Mouse (Mus musculus): ENCODE results near the gene Zg16.
"Not testable (repeated sequence)": the region's sequence is repeated elsewhere in the genome, so short reads cannot be mapped to it uniquely, and the experiment has no call there.

Gene Zg16

DNA sequence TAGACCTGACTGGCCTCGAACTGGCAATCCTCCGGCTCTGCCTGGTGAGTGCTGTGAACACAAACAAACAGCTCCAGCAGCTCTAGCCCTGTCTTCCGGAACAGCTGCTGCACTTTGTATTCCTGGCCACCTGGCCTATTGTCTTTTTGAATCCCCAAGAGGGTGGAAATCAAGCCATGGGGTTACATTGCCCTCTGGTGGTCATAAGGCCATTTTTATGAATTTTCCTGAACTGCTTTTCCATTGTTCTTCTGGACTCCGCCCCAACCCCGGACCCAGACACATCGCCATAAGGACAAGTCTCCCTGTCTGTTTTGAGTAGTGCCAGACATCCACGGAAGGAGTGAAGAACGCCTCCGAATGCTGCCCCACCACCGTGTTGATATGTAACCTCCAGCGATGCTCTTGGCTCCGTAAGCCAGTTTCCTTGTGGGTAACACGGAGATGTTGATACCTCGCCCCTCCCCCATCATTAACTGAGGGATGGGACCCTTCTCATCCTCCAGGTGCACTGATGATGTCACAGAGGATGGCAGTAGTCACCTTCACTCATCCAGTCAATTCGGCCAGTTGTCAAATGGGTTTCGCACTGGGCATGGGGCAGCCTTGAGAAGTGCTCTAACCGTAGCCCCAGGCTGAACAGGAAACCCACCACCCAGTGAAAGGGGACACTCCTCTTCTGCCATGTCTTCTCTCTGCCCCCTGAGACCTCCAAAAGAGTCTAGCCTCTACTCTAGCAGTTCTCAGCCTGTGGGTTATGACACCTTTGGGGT lies 17.6 kb upstream of the Zg16 start:
- in situ Hi-C loops (cut with MboI) = no loop called here

DNA sequence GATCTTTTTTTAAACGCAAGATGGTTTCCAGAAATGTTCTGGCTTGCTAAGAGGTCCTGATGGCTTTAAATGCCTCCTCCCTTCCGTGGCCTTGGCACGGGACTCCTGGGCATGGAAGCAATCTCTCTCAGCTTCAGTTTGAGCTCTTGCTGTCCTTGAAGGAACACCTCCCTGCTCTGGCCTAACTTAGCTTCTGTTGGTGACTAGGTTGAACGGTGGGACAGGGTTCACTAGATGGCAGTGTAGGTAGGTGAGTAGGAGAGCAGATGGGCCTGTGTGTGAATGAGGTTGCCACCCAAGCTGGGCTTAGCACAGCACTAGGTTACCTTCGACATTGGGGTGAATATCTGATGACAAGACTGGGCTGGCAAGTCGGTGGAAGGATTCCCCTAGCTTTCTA lies 16.8 kb upstream of the Zg16 start:
- in situ Hi-C loops (cut with MboI) = no loop called here

DNA sequence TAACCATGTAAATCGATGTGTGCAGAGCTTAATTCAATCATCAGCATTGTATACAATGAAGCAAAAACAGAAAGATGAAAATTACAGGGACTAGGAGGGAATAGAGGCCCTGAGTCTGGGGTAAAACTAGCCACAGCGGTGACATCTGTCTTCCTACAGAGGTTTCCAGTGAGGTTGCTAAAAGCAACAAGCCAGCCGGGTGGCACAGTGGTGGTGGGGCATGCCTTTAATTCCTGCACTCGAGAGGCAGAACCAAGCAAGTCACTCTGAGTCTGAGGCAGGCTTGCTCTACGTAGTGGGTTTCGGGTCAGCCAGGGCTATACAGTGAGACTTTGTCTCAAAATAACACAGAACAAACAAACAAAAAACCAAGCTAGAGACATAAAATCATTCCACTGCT lies 15.0 kb upstream of the Zg16 start:
- in situ Hi-C loops (cut with MboI) = no loop called here

DNA sequence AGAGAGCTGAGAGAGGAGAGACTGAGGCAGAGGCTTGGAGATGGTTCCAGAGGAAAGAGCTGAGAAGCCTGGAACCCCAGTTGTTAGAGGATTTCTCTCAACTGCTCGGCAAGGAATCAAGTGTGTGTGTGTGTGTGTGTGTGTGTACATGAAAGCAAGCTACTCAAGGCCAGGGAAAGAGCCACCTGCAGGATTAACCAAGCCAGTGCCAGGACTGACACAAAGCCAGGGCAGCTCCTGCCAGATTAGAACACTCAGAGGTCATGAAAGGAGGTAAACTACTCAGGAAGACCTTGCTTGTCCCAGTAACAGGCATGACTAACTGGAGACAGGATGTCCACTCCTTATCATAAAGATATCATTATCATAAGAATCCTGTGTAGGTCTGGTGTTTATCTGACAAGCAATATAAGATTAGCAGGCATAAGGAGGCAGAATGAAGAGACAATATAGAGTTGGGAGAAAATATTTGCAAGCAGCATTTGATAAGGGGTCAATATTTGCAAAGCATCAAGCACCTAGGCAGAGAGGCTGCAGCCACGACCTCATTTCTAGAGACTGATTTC lies 14.4 kb upstream of the Zg16 start:
- in situ Hi-C loops (cut with MboI) = no loop called here

DNA sequence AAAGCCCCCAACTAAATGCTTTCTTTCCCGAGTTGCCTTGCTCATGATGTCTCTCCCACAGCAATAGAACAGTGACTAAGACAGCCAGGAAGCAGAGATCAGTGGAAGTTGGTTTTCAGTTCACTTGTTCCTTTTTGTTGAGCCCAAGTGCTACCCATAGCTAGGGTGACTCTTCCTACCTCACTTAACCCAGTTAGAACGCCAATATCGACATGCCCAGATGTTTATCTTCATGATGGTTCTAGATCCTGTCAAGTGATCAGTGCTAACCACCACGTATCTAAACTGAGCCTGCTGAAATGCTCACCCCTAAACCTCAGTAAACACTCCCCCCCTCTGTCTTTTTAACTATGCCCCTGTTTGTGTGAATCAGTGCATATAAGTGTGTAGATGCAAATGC lies 12.4 kb upstream of the Zg16 start:
- in situ Hi-C loops (cut with MboI) = no loop called here

DNA sequence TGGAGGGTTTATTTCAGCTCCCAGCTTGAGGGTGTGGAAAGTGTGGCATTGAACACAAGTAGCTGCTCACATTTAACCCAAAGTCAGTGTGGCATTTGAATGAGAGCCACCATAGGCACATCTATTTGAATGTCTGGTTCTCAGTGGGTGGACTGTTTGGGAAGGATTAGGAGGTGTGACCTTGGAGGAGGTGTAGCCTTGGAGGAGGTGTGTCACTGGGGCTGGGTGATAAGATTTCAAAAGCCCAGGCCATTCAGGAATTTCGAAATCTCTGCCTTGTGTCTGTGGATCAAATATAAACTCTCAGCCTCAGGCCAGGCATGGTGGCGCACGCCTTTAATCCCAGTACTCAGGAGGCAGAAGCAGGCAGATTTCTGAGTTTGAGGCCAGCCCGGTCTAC lies 11.8 kb upstream of the Zg16 start:
- in situ Hi-C loops (cut with MboI) = no loop called here

DNA sequence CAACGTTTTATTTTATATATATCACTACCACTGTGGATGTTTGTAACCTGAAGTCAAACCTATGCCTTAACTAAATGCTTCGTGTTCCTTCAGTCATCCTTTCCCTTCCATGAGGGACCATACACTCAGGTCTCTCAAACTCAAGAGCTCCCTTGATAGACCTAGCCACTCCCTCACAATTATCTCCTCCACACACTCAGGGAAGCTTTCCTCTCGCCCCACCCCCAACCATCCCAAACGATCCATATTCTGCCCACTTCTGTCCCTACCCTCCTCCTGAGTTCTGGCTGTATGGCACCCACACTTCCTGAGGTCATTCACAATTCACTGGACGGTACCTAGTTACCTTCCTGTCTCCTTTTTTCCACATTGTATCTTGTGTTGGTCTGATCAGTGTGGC lies 11.4 kb upstream of the Zg16 start:
- in situ Hi-C loops (cut with MboI) = no loop called here

DNA sequence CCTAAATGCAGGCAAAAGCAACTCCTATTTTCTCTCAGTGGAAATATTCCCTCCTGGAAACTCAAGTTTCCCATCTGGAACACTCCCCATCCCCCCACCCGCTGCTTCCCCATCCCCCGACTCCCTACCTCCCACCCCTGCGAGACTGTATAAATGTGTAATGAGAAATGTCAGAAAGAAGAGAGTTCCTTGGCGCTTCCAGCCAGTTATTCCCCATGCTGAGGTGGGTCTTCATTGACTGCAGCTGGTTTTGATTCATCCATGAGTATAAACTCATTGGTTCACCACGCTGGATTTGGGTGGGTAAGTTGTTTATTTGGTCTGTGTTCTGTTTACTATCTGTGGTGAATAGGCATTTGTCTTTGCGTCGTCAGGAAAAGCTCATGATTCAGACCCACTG lies 9.3 kb upstream of the Zg16 start:
- in situ Hi-C loops (cut with MboI) = no loop called here

DNA sequence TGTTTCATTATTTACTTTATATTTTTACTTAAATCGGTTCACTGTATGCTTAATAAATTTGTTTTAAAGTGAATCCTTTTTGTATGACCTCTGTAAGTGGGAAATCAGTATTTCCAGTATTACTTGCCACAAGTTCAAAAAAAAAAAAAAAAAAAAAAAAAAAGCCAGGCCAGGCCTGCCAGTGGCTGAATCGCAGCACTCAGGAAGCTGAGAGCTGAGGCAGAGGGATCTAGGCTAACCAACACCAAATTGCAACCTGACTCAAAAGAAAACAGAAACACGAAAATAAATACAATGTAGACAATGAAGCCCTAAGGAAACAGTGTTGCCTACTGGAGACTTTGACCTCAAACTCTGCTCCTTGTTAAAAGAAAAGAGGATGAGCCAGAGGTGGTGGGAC lies 6.8 kb upstream of the Zg16 start:
- in situ Hi-C loops (cut with MboI) = loop anchor here (5.0 kb wide), 1 partner anchor 67 kb away; the partner anchor contains the start of gene Maz

DNA sequence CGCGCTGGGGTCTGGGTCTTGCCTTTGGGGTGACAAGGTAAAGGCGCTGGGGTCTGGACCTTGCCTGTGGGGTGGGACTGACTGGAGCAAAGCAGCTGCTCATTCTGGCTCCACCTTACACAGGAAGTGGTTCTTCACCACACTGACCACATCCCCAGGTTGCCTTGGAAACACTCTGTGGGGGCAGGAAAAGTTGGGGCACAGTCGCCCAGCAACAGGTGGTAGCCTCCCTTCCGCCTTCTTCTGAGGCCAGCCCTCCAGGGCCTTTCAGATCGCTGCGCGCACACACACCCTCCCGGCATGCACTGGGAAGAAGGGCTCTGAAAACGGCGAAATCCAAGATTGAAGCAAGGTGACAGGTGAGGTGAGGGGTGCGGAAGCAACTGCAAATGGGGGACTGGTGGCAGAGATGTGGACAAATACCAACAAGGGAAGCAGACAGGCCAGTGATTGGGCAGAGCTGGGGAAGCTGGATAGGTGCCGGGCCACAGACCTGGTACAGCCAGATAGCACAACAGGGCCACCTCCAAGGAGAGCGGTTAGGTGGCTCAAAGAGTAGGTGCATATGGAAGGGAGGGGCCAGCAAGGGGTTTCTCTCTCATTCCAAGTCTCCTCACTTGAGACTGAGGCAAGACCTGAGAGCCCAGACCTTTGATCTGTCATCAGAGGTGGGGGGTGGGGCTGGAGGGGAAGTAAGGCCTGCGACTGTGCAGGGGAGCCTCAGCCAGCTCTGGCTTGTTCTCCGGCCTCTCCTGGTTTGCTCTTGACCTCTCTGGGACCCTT lies 4.2 kb upstream of the Zg16 start, which contains the start of gene AI467606:
Gene AI467606, plus strand, starts transcription at position 246 of the 783 bp plus-strand sequence.
- in situ Hi-C loops (cut with MboI) = loop anchor here (5.0 kb wide), 1 partner anchor 64 kb away; the partner anchor contains the start of gene Maz

DNA sequence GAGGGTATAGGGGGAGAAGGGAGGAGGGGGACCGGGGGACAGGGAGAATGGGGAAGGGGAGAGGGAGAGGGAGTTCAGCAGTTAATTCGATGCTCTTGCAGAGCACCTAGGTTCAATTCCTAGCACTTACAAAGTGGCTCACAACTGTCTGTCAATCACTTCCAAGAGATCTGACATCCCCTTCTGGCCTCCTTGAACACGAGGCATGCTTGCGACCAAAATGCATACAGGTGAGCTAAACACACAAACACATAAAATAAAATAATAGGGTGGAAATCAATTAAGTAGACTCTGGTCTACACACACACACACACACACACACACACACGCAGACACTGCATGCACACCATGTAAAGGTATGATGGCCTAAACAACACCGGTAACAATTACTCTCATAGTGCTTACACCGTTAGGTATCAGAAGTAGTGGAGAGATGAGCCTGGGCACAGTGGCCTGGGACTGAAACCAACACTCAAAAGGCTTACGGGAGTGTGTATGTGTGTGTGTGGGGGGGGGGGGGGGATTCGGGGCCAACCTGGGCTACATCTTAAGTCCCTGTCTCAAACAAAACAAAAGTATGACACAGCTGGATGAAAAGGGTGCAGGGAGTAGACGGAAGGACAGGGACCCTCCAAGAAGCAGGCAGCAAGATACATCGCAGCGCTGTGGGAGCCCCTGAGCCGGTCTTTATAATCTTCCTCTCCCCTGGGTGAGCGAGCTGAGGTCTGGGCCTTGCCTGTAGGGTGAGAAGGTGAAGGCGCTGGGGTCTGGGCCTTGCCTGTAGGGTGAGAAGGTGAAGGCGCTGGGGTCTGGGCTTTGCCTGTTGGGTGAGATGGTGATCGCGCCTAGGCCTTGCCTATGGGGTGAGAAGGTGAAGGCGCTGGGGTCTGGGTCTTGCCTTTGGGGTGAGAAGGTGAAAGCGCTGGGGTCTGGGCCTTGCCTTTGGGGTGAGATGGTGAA lies 3.3 kb upstream of the Zg16 start:
- in situ Hi-C loops (cut with MboI) = loop anchor here (5.0 kb wide), 1 partner anchor 63 kb away; the partner anchor contains the start of gene Maz

DNA sequence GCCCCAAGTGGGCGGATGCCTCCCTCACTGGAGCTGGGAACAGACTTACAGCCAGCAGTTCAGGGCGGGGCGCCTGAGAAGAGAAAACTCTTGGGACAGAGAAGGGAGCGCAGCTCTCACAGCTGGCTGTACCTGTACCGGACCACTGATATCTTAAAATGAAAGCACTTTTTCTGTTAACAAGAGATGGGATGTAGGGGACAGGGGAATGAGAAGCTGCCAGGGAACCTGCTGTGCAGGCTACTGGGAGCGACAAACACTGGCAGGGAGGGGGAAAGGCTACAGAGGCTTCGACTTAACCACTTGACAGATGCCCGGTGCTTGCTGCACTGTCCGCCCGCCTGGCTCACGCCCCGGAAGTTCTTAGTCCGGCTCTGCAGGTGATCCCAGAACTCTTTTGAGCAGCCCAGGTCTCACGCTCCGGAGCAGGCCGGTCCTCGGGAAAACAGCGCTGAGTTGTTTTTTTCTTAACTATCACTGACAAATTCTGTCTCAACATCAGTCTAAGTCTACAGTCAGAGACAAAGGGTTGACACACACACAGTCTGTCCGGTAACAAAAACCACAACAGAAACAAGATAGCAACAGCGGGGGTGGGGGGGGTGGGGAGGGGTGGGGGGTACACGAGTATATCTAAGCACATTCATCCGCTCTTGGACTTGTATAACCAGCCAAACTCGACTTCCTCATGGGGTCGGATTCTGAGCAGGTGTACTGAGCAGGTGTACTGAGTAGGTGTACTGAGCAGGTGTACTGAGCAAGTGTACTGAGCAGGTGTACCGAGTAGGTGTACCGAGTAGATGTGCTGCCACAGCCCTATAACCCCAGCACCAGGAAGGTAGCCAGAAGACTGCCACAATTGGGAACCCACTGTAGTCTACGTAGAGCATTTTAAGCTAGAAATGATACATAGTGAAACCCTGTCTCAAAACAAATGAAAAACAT lies 2.0 kb upstream of the Zg16 start:
- in situ Hi-C loops (cut with MboI) = no loop called here

DNA sequence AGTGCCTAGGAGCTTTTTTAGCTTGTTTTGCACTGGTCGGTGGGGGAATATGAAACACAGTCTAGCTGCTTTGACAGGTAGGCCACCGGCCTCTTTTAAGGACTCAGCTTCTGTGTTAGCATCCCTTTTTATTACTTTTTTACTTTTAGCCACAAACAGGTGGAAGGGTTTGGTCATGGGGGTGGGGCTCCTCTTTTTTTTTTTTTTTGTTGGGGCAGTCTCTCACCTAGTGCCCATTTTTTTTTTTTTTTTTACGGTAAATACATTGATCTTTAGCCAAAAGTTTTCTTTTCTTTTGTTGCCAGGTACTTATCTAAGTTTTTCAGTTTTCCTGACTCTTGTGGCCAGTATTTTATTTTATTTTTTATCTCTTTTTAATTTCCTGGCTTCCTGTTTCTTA lies 955 bp upstream of the Zg16 start:
- in situ Hi-C loops (cut with MboI) = no loop called here

DNA sequence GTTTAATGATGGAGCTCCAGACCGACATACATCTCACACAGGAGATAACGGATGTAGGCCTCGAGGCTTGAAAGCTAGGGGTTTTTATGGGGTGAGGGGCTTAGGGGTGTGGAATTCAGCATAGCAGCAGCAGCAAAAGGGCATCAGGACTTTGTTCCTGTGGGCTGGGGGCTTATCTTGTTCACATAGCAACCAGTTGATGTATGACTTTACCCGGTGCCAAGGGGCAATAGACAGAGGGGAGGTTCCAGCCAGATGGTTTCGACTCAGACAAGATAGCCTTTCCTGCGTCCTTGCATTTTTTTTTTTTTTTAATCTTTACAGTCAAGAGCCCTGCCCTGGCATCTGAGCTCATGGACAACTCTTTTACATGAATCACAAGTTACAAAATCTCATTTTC lies 1.4 kb downstream of the Zg16 start:
- in situ Hi-C loops (cut with MboI) = not testable (repeated sequence)

DNA sequence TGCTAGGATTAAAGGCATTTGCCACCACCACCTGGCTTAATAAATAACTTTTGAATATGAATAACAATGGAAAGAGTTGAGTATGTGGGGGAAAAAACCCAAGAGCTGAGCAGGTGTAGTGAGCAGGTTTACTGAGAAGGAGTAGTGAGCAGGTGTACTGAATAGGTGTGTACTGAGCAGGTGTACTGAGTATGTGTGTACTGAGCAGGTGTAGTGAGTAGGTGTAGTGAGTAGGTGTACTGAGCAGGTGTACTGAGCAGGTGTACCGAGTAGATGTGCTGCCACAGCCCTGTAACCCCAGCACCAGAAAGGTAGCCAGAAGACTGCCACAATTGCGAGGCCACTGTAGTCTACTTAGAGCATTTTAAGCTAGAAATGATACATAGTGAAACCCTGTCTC lies 2.3 kb downstream of the Zg16 start:
- in situ Hi-C loops (cut with MboI) = no loop called here

DNA sequence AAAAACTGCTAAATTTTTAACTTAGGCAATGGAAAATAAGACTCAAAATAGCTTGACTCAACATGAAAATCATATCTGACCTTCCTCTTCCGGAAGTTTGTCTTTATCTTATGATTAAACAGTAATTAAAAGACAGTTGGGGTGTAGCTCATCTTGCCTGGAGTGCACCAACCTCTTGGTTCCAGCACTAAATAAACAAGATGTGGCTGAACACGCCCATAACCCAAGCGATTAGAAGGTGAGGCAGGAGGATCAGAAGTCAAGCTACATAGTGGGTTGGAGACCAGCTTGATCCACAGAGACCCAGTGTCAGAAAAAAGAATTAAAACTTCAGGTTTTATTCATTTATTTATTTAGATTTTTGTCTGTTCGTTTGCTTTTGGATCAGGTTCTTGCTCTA lies 3.4 kb downstream of the Zg16 start:
- in situ Hi-C loops (cut with MboI) = no loop called here

DNA sequence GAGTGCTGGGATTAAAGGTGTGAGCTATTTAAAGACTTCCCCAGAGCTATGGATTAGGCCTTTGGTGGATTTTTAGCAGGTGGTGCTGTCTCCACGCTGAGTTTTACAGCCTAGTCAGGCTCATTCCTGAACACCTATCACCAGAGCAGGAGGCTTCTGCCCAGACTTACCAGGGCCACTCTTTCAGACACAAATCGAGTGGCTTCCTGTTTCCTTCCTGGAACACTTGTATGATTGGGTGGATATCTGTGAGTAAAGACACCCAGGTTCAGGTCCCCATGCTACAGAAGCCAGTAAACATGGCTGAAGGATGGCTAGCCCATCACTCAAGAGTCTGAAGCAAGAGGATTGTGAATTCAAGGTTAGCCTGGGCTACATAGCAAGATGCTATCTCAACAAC lies 4.1 kb downstream of the Zg16 start:
- in situ Hi-C loops (cut with MboI) = no loop called here

DNA sequence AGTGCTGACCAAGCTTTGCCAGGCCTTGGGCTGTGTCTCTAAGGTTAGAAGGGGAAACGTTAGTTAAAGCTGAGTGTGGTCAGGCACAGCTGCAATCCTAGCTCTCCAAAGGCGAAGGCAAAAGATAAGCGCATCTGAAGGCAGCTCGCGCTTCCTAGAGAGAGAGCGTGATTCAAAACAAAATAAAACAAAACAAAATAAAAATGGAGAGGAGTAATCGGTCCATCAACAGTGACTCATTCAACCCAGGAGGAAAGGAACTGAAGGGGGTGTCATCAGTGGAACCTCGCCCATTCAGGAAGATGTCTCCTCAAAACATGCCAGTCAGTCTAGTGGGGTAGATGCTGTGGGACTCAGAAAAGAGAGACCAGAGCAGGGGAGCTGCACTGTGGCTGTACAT lies 4.9 kb downstream of the Zg16 start:
- in situ Hi-C loops (cut with MboI) = no loop called here

DNA sequence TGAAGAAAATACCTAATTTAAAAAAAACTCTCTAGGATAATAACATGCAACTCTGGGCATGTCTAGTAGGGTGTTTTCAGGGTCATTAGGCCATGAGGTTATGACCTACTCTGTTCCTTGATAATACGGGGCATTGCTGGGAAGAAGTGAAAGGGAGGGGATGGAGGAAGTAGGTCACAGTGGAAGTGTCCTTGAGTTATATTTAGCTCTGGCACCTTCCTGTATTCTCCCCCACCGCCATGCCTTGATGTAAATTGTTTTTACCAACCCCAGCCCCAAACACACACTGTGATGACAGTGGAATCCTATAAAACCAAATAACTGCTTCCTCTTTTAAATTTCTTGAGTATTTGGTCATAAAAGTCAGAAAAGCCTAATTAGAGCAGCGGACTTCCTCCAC lies 7.1 kb downstream of the Zg16 start:
- in situ Hi-C loops (cut with MboI) = no loop called here

DNA sequence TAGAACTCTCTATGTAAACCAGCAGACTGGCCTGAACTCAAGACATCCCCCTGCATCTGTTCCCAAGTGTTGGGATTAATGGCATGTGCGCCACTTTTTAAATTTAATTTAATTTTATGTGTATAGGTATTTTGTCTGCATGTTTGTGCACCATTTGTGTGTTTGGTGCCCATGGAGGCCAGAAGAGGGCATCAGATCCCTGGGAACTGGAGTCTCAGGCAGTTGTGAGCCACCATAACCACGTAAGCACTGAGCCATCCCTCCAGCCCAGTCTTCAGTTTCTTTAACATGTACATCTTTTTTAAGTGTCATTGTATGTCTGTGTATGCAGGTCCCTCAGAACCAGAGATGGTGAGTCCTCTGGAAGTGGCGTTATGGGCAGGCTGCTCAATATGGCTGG lies 9.4 kb downstream of the Zg16 start:
- in situ Hi-C loops (cut with MboI) = no loop called here

DNA sequence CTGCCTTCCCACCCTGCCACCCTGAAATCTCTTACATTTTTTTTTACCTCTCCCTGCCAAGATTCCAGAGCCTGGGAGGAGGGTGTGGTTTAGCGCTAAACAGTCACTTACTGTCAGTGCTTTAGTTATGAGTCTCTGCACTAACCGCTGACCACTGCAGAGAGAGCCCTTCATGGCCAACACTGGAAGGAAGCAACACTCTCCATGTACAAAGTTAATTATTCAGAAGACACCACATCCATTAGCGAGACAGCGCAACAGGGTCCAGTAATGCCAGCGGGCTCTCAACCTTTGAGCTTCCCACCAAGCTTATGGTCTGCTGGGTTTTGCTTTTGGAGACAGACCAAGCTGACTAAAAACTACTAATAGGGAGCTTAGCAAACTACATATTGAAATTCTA lies 10.9 kb downstream of the Zg16 start:
- in situ Hi-C loops (cut with MboI) = no loop called here

Measured in mature B cell (primary cell).